Mouse (Mus musculus) limb, embryonic 14.5 days (tissue): ENCODE measurements around the gene Med23. TPM values are rescaled to one million over a fixed set of nuclear protein-coding genes. Genes with fewer than 3 reads are reported as not detected.

Experiments used
- ATAC-seq: fragments of 200-750 bp; cut with Nextera tagmentation; 2 replicates; pipeline ENCODE4 v1.8.0; 2017; ENCODE audit warnings: low read depth, moderate number of reproducible peaks, moderate TSS enrichment; ENCODE audit not compliant: low FRiP score
- DNase-seq: peaks from one replicate; pipeline ENCODE4 v3.0.0-alpha.2; 2015; ENCODE audit warnings: low spot score
- H3K27ac ChIP-seq: fragments of 300-500 bp; sonication (generic); replicated peaks from 2 replicates; pipeline ENCODE4 v1.5.1; 2014; ENCODE audit warnings: low read depth, mild to moderate bottlenecking, low read length, moderate library complexity, mixed read lengths
- H3K27me3 ChIP-seq: fragments of 300-500 bp; sonication (generic); 2 replicates; pipeline ENCODE4 v1.6.1; 2014; ENCODE audit warnings: low read length, mixed read lengths; ENCODE audit not compliant: control insufficient read depth, insufficient read depth
- H3K36me3 ChIP-seq: fragments of 300-500 bp; sonication (generic); 2 replicates; pipeline ENCODE4 v1.6.1; 2014; ENCODE audit warnings: mild to moderate bottlenecking, low read length, moderate library complexity, mixed read lengths; ENCODE audit not compliant: control insufficient read depth, insufficient read depth
- H3K4me1 ChIP-seq: fragments of 300-500 bp; sonication (generic); 2 replicates; pipeline ENCODE4 v1.6.1; 2014; ENCODE audit warnings: antibody characterized with exemption, low read length, mixed read lengths; ENCODE audit not compliant: control insufficient read depth, insufficient read depth
- H3K4me2 ChIP-seq: fragments of 300-500 bp; sonication (generic); replicated peaks from 2 replicates; pipeline ENCODE4 v1.6.1; 2014; ENCODE audit warnings: low read depth, mild to moderate bottlenecking, low read length, moderate library complexity; ENCODE audit not compliant: severe bottlenecking
- H3K4me3 ChIP-seq: fragments of 300-500 bp; sonication (generic); replicated peaks from 2 replicates; pipeline ENCODE4 v1.5.1; 2014; ENCODE audit warnings: low read length
- H3K9ac ChIP-seq: fragments of 300-500 bp; sonication (generic); 2 replicates; pipeline ENCODE4 v1.6.1; 2014; ENCODE audit warnings: mild to moderate bottlenecking, low read depth, low read length, moderate library complexity; ENCODE audit not compliant: severe bottlenecking
- H3K9me3 ChIP-seq: fragments of 300-500 bp; sonication (generic); 2 replicates; pipeline ENCODE4 v1.6.1; 2016; ENCODE audit warnings: low read length; ENCODE audit not compliant: control insufficient read depth
- POLR2A ChIP-seq: fragments of 200-500 bp; IDR thresholded peaks from 2 replicates; pipeline ENCODE4 v1.8.0; 2012; ENCODE audit warnings: inconsistent platforms, mild to moderate bottlenecking, moderate library complexity, borderline replicate concordance; ENCODE audit not compliant: insufficient read depth, insufficient read length; ENCODE audit errors: extremely low read depth
- WGBS: fragments of 180-500 bp; shearing (Covaris S2); extraction: QIAGEN DNeasy Blood & Tissue Kit; methylation state at CpG from one replicate; pipeline ENCODE4 v1.1.7; 2014; 5-methylcytosine and 5-hydroxymethylcytosine counted together
- polyA plus RNA-seq, 2 experiments: library from polyadenylated mRNA; depleted of rRNA in 1 of 2; stranded (reverse) in 1 of 2; unstranded in 1 of 2; fragments of >200 nt; fragmentation: Nextera tagmentation in 1 of 2; extraction: Ambion mirVana in 1 of 2; gene quantifications; 2 replicates each; pipeline versions ENCODE4 v1.2.1 to v1.2.3; 2012 to 2014

Med23 gene
- polyA plus RNA-seq, 2 experiments: 23.6 to 40.7 TPM

GRCm38 (mm10) chr10:24886008-24886407, 16.2 kb downstream of the Med23 start:
- TF ChIP-seq POLR2A: no peak
- no peaks in the 10 kb centered on the region for H3K27me3 ChIP-seq
- no peak for ATAC-seq
- 86% methylated on average over 9 of the region's 9 CpGs for WGBS
- H3K27ac ChIP-seq: no peak overlapping the region
- peaks cover 91% of the 10 kb centered on the region for H3K36me3 ChIP-seq
- no peaks in the 10 kb centered on the region for H3K4me1 ChIP-seq
- no peak overlapping the region for H3K4me3 ChIP-seq
- no peaks in the 10 kb centered on the region for H3K9me3 ChIP-seq
- no peak overlapping the region for H3K9ac ChIP-seq
- H3K4me2 ChIP-seq: no peak overlapping the region
- DNase-seq: no peak

- no peaks in the 10 kb centered on the region for H3K4me1 ChIP-seq
- H3K27me3 ChIP-seq: no peaks in the 10 kb centered on the region
- no peak for ATAC-seq
- no peak overlapping the region for H3K4me2 ChIP-seq
- TF ChIP-seq POLR2A: no peak
- H3K4me3 ChIP-seq: no peak overlapping the region
- DNase-seq: no peak
- peaks cover 85% of the 10 kb centered on the region for H3K36me3 ChIP-seq
- no peak overlapping the region for H3K9ac ChIP-seq
- 96% methylated on average over 7 of the region's 7 CpGs for WGBS
- no peak overlapping the region for H3K27ac ChIP-seq
- H3K9me3 ChIP-seq: no peaks in the 10 kb centered on the region
Measured at GRCm38 (mm10) chr10:24888343-24888742, 18.6 kb downstream of the Med23 start.

- Histone ChIP-seq H3K9ac (no peak overlapping the region), H3K36me3 (peaks cover 90% of the 10 kb centered on the region), H3K9me3 (no peaks in the 10 kb centered on the region), H3K4me2 (no peak overlapping the region), H3K4me1 (no peaks in the 10 kb centered on the region), H3K4me3 (no peak overlapping the region), H3K27me3 (no peaks in the 10 kb centered on the region), H3K27ac (no peak overlapping the region)
- no peak for TF ChIP-seq POLR2A
- 84% methylated on average over 8 of the region's 8 CpGs for WGBS
- ATAC-seq (no peak), DNase-seq (no peak)
Measured at GRCm38 (mm10) chr10:24895927-24896326, 26.1 kb downstream of the Med23 start.

GRCm38 (mm10) chr10:24905627-24906026, 35.8 kb downstream of the Med23 start:
- H3K4me3 ChIP-seq: no peak overlapping the region
- no peak for ATAC-seq

GRCm38 (mm10) chr10:24911199-24911598, 41.4 kb downstream of the Med23 start:
- TF ChIP-seq POLR2A: no peak
- WGBS: 93% methylated on average over 8 of the region's 8 CpGs
- Histone ChIP-seq H3K4me3 (no peak overlapping the region), H3K27me3 (no peaks in the 10 kb centered on the region), H3K4me1 (no peaks in the 10 kb centered on the region), H3K36me3 (peaks cover 75% of the 10 kb centered on the region), H3K27ac (no peak overlapping the region), H3K4me2 (no peak overlapping the region), H3K9ac (no peak overlapping the region), H3K9me3 (no peaks in the 10 kb centered on the region)
- no peak for DNase-seq
- no peak for ATAC-seq

More at GRCm38 (mm10) chr10:24905627-24906026, 35.8 kb downstream of the Med23 start:
- no peak for TF ChIP-seq POLR2A
- no peak overlapping the region for H3K27ac ChIP-seq
- H3K4me2 ChIP-seq: no peak overlapping the region
- H3K36me3 ChIP-seq: peaks cover 98% of the 10 kb centered on the region
- H3K9ac ChIP-seq: no peak overlapping the region
- H3K9me3 ChIP-seq: no peaks in the 10 kb centered on the region
- no peak for DNase-seq
- no peaks in the 10 kb centered on the region for H3K27me3 ChIP-seq
- WGBS: 96% methylated on average over 10 of the region's 10 CpGs
- no peaks in the 10 kb centered on the region for H3K4me1 ChIP-seq

DNA sequence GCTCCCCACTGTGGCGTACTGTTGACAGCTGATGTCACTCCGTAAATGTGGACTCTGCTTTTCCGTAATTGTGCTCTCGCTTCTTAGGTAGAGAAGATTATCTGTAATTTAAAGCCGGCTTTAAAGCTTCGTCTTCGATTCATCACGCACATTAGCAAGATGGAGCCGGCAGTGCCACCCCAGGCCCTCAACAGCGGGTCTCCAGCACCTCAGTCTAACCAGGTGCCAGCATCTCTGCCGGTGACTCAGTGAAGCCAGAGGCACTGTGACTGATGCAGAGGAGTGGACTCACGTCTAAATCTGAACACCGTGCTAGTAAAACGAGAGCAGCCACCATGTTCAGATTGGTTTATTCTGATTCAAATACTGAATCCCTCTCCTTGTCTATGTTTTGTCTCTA, 42.8 kb downstream of the Med23 start:
- no peak for TF ChIP-seq POLR2A
- ATAC-seq: no peak
- Histone ChIP-seq H3K4me3 (no peak overlapping the region), H3K9ac (no peak overlapping the region), H3K36me3 (peaks cover 61% of the 10 kb centered on the region), H3K27ac (no peak overlapping the region), H3K4me1 (no peaks in the 10 kb centered on the region), H3K4me2 (no peak overlapping the region), H3K27me3 (no peaks in the 10 kb centered on the region), H3K9me3 (no peaks in the 10 kb centered on the region)
- WGBS: 93% methylated on average over 14 of the region's 14 CpGs
- no peak for DNase-seq
